Mouse (Mus musculus): ENCODE data around the gene Atcay.
"Not testable (repeated sequence)": the region's sequence is repeated elsewhere in the genome, so short reads cannot be mapped to it uniquely, and the experiment has no call there.

The Atcay gene

GRCm38 (mm10) chr10:81240876-81241275, 10.2 kb upstream of the Atcay start:
- DNase-seq: peak; percentile 68 to 81

GRCm38 (mm10) chr10:81238618-81239017, 8.0 kb upstream of the Atcay start:
- DNase-seq: no peak

- no peak for DNase-seq
Measured at GRCm38 (mm10) chr10:81236471-81237268, 6.0 kb upstream of the Atcay start.

- DNase-seq: peak in 1 of 2 experiments; percentile 22
Measured at GRCm38 (mm10) chr10:81234206-81234605, 3.6 kb upstream of the Atcay start.

- no peak for DNase-seq
Measured at GRCm38 (mm10) chr10:81233226-81233585, 2.6 kb upstream of the Atcay start.

- peak; percentile 96 to 99 for DNase-seq
Measured at GRCm38 (mm10) chr10:81232580-81233225, 2.1 kb upstream of the Atcay start, which contains the start of gene Zfr2. Gene Zfr2, plus strand, starts transcription at chr10:81233155.

- DNase-seq: peak in 1 of 2 experiments; percentile 38
Measured at GRCm38 (mm10) chr10:81231436-81231835, 803 bp upstream of the Atcay start.

- peak; percentile 56 to 65 for DNase-seq
Measured at GRCm38 (mm10) chr10:81229735-81230437, 747 bp downstream of the Atcay start.

- DNase-seq: not testable (repeated sequence)
Measured at GRCm38 (mm10) chr10:81223731-81224130, 6.9 kb downstream of the Atcay start.

- no peak for DNase-seq
Measured at GRCm38 (mm10) chr10:81221402-81222015, 9.1 kb downstream of the Atcay start.

GRCm38 (mm10) chr10:81217964-81218363, 12.7 kb downstream of the Atcay start:
- DNase-seq: peak; percentile 71 to 85

- DNase-seq: peak in 1 of 2 experiments; percentile 62
Measured at GRCm38 (mm10) chr10:81217267-81217666, 13.4 kb downstream of the Atcay start.

GRCm38 (mm10) chr10:81216810-81217209, 13.8 kb downstream of the Atcay start:
- no peak for DNase-seq

- DNase-seq: no peak
Measured at GRCm38 (mm10) chr10:81216260-81216659, 14.4 kb downstream of the Atcay start.

- no peak for DNase-seq
Measured at GRCm38 (mm10) chr10:81210154-81210553, 20.5 kb downstream of the Atcay start.

- peak in 1 of 2 experiments; percentile 22 for DNase-seq
Measured at GRCm38 (mm10) chr10:81204137-81204536, 26.5 kb downstream of the Atcay start.

GRCm38 (mm10) chr10:81202978-81203720, 27.5 kb downstream of the Atcay start:
- DNase-seq: no peak

- no peak for DNase-seq
Measured at GRCm38 (mm10) chr10:81201807-81202758, 28.6 kb downstream of the Atcay start, which contains the start of gene Nmrk2. Gene Nmrk2, minus strand, starts transcription at chr10:81202051.

GRCm38 (mm10) chr10:81200605-81201287, 29.9 kb downstream of the Atcay start:
- DNase-seq: no peak

GRCm38 (mm10) chr10:81200141-81200540, 30.5 kb downstream of the Atcay start:
- DNase-seq: no peak

Data from cerebellum, postnatal 25 days (tissue).